Mouse (Mus musculus): ENCODE measurements around the gene Carnmt1. TPM values are rescaled to one million over a fixed set of nuclear protein-coding genes. Genes with fewer than 3 reads are reported as not detected.

Carnmt1 gene
- polyA plus RNA-seq, 1 experiment = 10.1 TPM

- DNase-seq (ENCODE audit: low read depth) = no peak
- TF ChIP-seq POLR2A (IDR thresholded peaks at IDR 0.05; ENCODE audit: borderline replicate concordance, extremely low read depth, insufficient read depth, insufficient read length, poor library complexity, severe bottlenecking) = no peak
- no peak for TF ChIP-seq CTCF (IDR thresholded peaks at IDR 0.05; ENCODE audit: borderline replicate concordance, extremely low read depth, insufficient read depth, insufficient read length)
These were observed 29.6 kb upstream of the Carnmt1 start for GRCm38 (mm10) chr19:18641001-18641400.

GRCm38 (mm10) chr19:18643411-18643810 is 27.2 kb upstream of the Carnmt1 start:
- TF ChIP-seq POLR2A (IDR thresholded peaks at IDR 0.05; ENCODE audit: borderline replicate concordance, extremely low read depth, insufficient read depth, insufficient read length, poor library complexity, severe bottlenecking) (no peak), CTCF (IDR thresholded peaks at IDR 0.05; ENCODE audit: borderline replicate concordance, extremely low read depth, insufficient read depth, insufficient read length) (no peak)
- no peak for DNase-seq (ENCODE audit: low read depth)

GRCm38 (mm10) chr19:18644084-18644483 is 26.5 kb upstream of the Carnmt1 start:
- TF ChIP-seq POLR2A (IDR thresholded peaks at IDR 0.05; ENCODE audit: borderline replicate concordance, extremely low read depth, insufficient read depth, insufficient read length, poor library complexity, severe bottlenecking) = no peak
- TF ChIP-seq CTCF (IDR thresholded peaks at IDR 0.05; ENCODE audit: borderline replicate concordance, extremely low read depth, insufficient read depth, insufficient read length) = no peak
- DNase-seq (ENCODE audit: low read depth) = no peak

GRCm38 (mm10) chr19:18646397-18646796 is 24.2 kb upstream of the Carnmt1 start:
- TF ChIP-seq CTCF (IDR thresholded peaks at IDR 0.05; ENCODE audit: borderline replicate concordance, extremely low read depth, insufficient read depth, insufficient read length) (no peak), POLR2A (IDR thresholded peaks at IDR 0.05; ENCODE audit: borderline replicate concordance, extremely low read depth, insufficient read depth, insufficient read length, poor library complexity, severe bottlenecking) (no peak)
- DNase-seq (ENCODE audit: low read depth) = no peak

GRCm38 (mm10) chr19:18646853-18647420 is 23.6 kb upstream of the Carnmt1 start:
- TF ChIP-seq POLR2A (IDR thresholded peaks at IDR 0.05; ENCODE audit: borderline replicate concordance, extremely low read depth, insufficient read depth, insufficient read length, poor library complexity, severe bottlenecking) = no peak
- DNase-seq (ENCODE audit: low read depth) = no peak

GRCm38 (mm10) chr19:18647775-18648557 is 22.6 kb upstream of the Carnmt1 start:
- TF ChIP-seq POLR2A (IDR thresholded peaks at IDR 0.05; ENCODE audit: borderline replicate concordance, extremely low read depth, insufficient read depth, insufficient read length, poor library complexity, severe bottlenecking) (no peak), CTCF (IDR thresholded peaks at IDR 0.05; ENCODE audit: borderline replicate concordance, extremely low read depth, insufficient read depth, insufficient read length) (no peak)
- DNase-seq (ENCODE audit: low read depth) = no peak

GRCm38 (mm10) chr19:18648558-18648945 is 22.0 kb upstream of the Carnmt1 start:
- no peak for DNase-seq (ENCODE audit: low read depth)

GRCm38 (mm10) chr19:18649955-18650354 is 20.6 kb upstream of the Carnmt1 start:
- DNase-seq (ENCODE audit: low read depth) = no peak
- TF ChIP-seq POLR2A (IDR thresholded peaks at IDR 0.05; ENCODE audit: borderline replicate concordance, extremely low read depth, insufficient read depth, insufficient read length, poor library complexity, severe bottlenecking) = no peak
- no peak for TF ChIP-seq CTCF (IDR thresholded peaks at IDR 0.05; ENCODE audit: borderline replicate concordance, extremely low read depth, insufficient read depth, insufficient read length)

More at GRCm38 (mm10) chr19:18648558-18648945, 22.0 kb upstream of the Carnmt1 start:
- TF ChIP-seq CTCF (IDR thresholded peaks at IDR 0.05; ENCODE audit: borderline replicate concordance, extremely low read depth, insufficient read depth, insufficient read length) (no peak), POLR2A (IDR thresholded peaks at IDR 0.05; ENCODE audit: borderline replicate concordance, extremely low read depth, insufficient read depth, insufficient read length, poor library complexity, severe bottlenecking) (no peak)

- DNase-seq (ENCODE audit: low read depth) = no peak
- no peak for TF ChIP-seq POLR2A (IDR thresholded peaks at IDR 0.05; ENCODE audit: borderline replicate concordance, extremely low read depth, insufficient read depth, insufficient read length, poor library complexity, severe bottlenecking)
- TF ChIP-seq CTCF (IDR thresholded peaks at IDR 0.05; ENCODE audit: borderline replicate concordance, extremely low read depth, insufficient read depth, insufficient read length) = no peak
These were observed 20.1 kb upstream of the Carnmt1 start for GRCm38 (mm10) chr19:18650473-18650872.

- DNase-seq (ENCODE audit: low read depth) = no peak
- TF ChIP-seq POLR2A (IDR thresholded peaks at IDR 0.05; ENCODE audit: borderline replicate concordance, extremely low read depth, insufficient read depth, insufficient read length, poor library complexity, severe bottlenecking) = no peak
- TF ChIP-seq CTCF (IDR thresholded peaks at IDR 0.05; ENCODE audit: borderline replicate concordance, extremely low read depth, insufficient read depth, insufficient read length) = no peak
These were observed 18.0 kb upstream of the Carnmt1 start for GRCm38 (mm10) chr19:18652592-18652991.

- TF ChIP-seq CTCF (IDR thresholded peaks at IDR 0.05; ENCODE audit: borderline replicate concordance, extremely low read depth, insufficient read depth, insufficient read length) (no peak), POLR2A (IDR thresholded peaks at IDR 0.05; ENCODE audit: borderline replicate concordance, extremely low read depth, insufficient read depth, insufficient read length, poor library complexity, severe bottlenecking) (no peak)
- no peak for DNase-seq (ENCODE audit: low read depth)
These were observed 17.5 kb upstream of the Carnmt1 start for GRCm38 (mm10) chr19:18653058-18653457.

- DNase-seq (ENCODE audit: low read depth) = no peak
- no peak for TF ChIP-seq POLR2A (IDR thresholded peaks at IDR 0.05; ENCODE audit: borderline replicate concordance, extremely low read depth, insufficient read depth, insufficient read length, poor library complexity, severe bottlenecking)
- no peak for TF ChIP-seq CTCF (IDR thresholded peaks at IDR 0.05; ENCODE audit: borderline replicate concordance, extremely low read depth, insufficient read depth, insufficient read length)
These were observed 16.2 kb upstream of the Carnmt1 start for GRCm38 (mm10) chr19:18654330-18654729.
